In the genomic region with DNA sequence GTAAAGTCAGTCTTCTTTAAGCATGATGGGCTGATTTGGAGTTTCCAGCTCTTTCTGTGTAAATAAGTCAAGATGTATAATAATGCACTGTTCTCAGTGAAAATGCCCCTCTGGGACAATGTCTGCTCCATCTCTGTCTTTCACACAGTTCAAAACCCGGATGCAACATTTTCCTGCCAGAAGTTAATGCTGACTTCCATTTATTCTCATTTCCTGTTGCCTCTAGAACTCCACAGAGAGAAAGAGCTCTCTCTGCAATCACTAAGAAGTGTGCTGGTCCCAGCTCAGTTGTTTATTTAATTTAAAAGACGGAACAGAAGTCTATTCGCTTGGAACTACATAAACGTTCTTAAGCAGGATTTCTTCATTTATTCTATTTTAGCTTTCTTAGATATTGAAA, we compare ENCODE assay signal across 22 mouse cellular contexts.
"Had no signal": no experiment of that assay in that cellular context is flagged by ENCODE, and none has a peak within 500 bp of the region (broad histone marks: within the 10 kb centered on the region; RNA-seq: fewer than 3 reads in every experiment).

No protein-coding gene starts in this region.

- H3K9ac ChIP-seq: limb, embryonic 15.5 days; liver, embryonic 14.5 days; liver, postnatal 0 days; lung, embryonic 15.5 days; midbrain, embryonic 13.5 days; neural tube, embryonic 13.5 days; stomach, embryonic 15.5 days had no signal

- H3K4me3 ChIP-seq: layer of hippocampus, adult 2 months; limb, embryonic 15.5 days; lung, embryonic 15.5 days; megakaryocyte, embryonic 14.5 days; midbrain, embryonic 10.5 days; midbrain, embryonic 13.5 days; myocyte; neural tube, embryonic 13.5 days; stomach, embryonic 15.5 days had no signal

- H3K9me3 ChIP-seq: limb, embryonic 15.5 days; lung, embryonic 15.5 days; megakaryocyte, embryonic 14.5 days; midbrain, embryonic 10.5 days; midbrain, embryonic 13.5 days; neural tube, embryonic 13.5 days; stomach, embryonic 15.5 days had no signal

- H3K27ac ChIP-seq: kidney, postnatal 0 days; layer of hippocampus, adult 2 months; limb, embryonic 15.5 days; liver, embryonic 14.5 days; lung, embryonic 15.5 days; midbrain, embryonic 10.5 days; midbrain, embryonic 13.5 days; neural tube, embryonic 13.5 days; stomach, embryonic 15.5 days had no signal

- ATAC-seq: liver, postnatal 0 days; midbrain, embryonic 13.5 days; midbrain, embryonic 16.5 days had no signal

- DNase-seq: kidney, adult 2 months; kidney, postnatal 25 days; layer of hippocampus, adult 9-11 months; liver, postnatal 0 days; lung, postnatal 36 days; retina, postnatal 1 day; right cerebral cortex, postnatal 25 days; spleen, adult 18-20 months; thymus, postnatal 25 days had no signal

- H3K4me2 ChIP-seq: limb, embryonic 15.5 days; liver, embryonic 11.5 days; lung, embryonic 15.5 days; midbrain, embryonic 13.5 days; neural tube, embryonic 13.5 days; stomach, embryonic 15.5 days had no signal

- H3K4me1 ChIP-seq: limb, embryonic 15.5 days; lung, embryonic 15.5 days; megakaryocyte, embryonic 14.5 days; midbrain, embryonic 10.5 days; midbrain, embryonic 13.5 days; neural tube, embryonic 13.5 days; stomach, embryonic 15.5 days had no signal

- H3K36me3 ChIP-seq: limb, embryonic 15.5 days; lung, embryonic 15.5 days; midbrain, embryonic 10.5 days; midbrain, embryonic 13.5 days; neural tube, embryonic 13.5 days; stomach, embryonic 15.5 days had no signal

- H3K27me3 ChIP-seq: limb, embryonic 15.5 days; lung, embryonic 15.5 days; megakaryocyte, embryonic 14.5 days; midbrain, embryonic 13.5 days; neural tube, embryonic 13.5 days; stomach, embryonic 15.5 days had no signal
